Mouse (Mus musculus) heart, postnatal 0 days (tissue): ENCODE measurements at regions not wholly inside any gene's neighbourhood (a gene's known extent, or its start where the extent isn't known, plus 50 kb on each side); places are given as distances from the start of the nearest gene placed in this dataset.

ENCODE experiments used
- CTCF ChIP-seq: IDR thresholded peaks from 2 replicates; pipeline ENCODE4 v1.5.1; 2016; ENCODE audit warnings: antibody characterized with exemption, control low read depth, low read depth
- EP300 ChIP-seq: IDR thresholded peaks from 2 replicates; pipeline ENCODE4 v1.6.1; 2016; ENCODE audit warnings: antibody characterized with exemption, low read depth

DNA sequence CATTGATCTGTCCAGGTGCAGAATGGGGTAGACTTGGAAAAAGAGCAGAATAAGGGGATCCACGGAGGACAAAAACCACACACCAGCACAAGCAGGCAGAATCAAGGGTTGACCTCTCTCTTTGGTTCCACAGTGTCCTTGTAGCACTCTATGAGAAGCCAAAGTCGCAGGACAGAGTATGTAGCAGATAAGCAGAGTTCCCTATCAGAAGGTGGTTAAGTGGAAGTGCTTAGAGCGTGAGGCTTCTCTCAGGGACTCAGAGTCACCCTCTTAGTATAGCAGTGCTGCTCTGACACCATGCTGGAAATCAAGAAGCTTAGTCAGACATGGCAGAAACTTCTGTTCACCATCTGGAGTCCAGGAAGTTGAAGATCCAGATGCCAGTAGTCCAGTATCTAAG is 338.2 kb downstream of the Gm49356 start:
- TF ChIP-seq EP300 (no peak), CTCF (no peak)
